Mouse (Mus musculus) retina, adult 2 months (tissue): ENCODE results near the gene Hyou1.
A peak's percentile ranks its signal among the peaks of the same experiment; 100 is the strongest.
"Not testable (repeated sequence)": the region's sequence is repeated elsewhere in the genome, so short reads cannot be mapped to it uniquely, and the experiment has no call there.

Source experiments
- DNase-seq: peaks from one replicate; pipeline ENCODE4 v3.0.0-alpha.2; 2012; ENCODE audit warnings: low read depth, low spot score

Gene Hyou1

DNA sequence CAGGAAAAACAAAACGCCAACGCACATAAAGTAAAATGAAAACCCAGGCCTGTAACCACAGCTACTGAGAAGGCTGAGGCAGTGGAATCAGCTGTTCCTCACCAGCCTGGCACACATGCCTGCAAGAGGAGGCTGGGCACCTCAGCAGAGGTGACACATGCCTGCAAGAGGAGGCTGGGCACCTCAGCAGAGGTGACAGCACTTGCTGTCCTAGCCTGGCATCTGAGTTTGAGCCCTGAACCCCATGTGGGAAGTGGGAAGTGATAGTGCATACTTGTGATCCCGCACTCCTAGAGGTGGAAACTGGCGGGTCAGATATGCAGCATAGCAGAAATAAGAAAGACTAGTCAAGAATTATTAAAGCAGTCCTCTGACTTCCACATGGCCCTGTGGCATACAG lies 27.9 kb upstream of the Hyou1 start:
- no peak for DNase-seq

DNA sequence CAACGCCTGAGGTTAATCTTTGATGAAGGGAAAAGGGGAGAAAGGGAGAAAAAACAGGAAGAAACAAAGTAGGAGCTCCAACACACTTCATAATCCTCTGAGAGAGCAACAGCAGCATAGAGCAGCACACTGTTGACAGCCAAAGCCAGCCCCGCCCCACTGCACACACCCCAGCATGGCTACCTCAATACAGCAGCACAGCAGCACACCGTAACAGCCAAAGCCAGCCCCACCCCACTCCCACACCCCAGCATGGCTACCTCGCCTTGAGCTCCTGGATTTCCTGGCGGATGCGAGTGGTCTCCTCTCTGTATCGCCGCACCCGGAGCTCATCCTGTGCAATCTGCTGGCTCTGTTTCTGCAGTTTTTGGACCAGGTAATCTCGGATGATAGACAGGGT lies 27.0 kb upstream of the Hyou1 start:
- DNase-seq: no peak

DNA sequence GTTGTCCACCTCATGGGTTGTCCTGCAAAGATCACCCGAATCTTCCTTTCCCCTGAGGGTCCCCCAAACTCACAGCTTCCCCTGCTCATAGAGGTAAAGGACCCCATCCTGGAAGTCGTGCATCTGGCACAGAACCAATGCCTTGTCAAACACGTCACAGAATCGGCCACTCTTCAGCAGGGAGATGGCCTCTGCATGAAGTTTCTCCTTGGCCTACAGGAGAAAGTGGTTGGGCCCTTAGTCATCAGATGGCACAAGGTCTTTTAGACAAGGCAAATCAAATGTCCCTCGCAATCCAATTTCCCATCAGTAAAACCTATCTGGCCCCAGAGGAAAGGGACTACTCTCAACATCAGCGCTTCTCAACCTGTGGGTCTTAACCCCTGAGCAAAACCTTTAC lies 26.1 kb upstream of the Hyou1 start:
- no peak for DNase-seq

DNA sequence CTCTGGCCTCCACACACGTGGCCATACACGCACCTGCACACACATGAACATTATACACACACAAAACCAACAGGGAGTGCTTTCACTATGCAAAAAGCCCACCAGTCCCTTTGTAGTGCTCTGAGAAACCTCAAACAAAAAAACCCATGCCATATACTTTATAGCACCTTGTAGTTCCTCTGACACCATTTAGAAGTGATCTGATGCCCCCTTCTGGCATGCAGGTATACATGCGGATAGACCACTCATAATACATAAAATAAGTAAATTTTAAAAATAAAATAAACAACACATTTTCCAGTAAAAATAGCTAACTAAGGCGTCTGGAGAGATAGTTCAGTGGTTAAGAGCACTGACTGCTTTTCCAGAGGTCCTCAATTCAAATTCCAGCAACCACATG lies 22.1 kb upstream of the Hyou1 start:
- DNase-seq: no peak

DNA sequence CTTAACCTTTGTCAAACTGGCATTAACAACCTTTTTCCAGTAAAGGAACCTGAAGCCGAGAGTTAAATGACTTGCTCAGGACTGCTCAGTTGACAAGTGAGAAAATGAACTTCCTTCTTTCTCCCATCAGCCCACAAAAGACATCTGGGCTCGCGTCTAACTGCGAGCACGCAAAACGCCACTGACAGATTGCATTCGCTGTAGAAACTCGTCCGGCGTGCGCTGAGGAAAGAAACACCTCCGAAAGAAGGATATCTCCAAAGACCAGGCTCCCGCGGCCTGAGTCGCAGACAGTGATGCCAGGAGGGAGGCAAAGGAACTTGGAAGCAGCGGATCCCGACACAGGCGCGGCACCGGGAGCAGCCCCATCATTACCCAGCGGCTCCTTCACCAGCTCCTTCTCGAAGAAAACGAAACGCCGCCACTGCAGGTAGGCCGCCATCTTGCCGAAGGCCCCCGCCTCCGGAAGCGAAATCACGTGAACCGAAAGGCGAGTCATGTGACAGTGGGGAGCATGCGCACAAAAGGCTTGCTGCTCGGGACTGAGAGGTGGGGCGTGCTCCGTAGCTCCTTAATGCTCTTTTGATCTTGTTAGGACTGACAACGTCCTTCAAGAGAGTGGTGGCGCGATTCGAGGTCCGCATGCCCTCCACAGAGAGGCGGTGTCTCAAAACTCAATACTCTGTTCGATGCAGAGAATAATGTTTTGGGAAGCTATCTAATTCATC lies 17.9 kb upstream of the Hyou1 start, which contains the start of gene Vps11:
Gene Vps11 (minus strand): TSS at position 481 of the 728 bp plus-strand sequence.
- DNase-seq: peak; percentile 96

DNA sequence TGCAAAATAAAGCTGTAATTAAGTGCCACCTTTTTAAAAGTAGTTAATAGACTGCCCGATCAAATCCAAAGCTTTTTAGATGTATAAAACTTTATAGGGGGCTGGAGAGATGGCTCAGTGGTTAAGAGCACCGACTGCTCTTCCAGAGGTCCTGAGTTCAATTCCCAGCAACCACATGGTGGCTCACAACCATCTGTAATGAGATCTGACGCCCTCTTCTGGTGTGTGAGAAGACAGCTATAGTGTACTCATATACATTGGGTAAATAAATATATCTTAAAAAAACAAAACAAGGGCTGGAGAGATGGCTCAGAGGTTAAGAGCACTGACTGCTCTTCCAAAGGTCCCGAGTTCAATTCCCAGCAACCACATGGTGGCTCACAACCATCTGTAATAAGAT lies 17.4 kb upstream of the Hyou1 start:
- DNase-seq: not testable (repeated sequence)

DNA sequence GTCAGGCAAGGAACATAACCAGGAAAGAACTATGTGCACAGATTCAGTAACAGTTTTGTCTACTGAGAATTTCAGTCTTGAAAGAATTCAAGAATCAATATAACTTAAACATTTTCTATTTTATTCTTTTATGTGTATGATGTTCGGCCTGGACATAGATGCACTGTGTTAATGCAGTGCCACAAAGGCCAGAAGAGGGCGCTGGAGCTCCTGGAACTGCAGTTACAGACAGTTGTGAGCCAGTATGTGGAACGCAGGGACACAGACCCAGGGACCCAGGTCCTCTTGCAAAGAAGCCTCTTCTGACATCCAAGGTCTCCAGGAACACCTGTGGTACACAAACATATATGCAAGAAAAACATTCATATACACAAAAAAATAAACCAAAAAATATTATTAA lies 14.8 kb upstream of the Hyou1 start:
- DNase-seq: no peak

DNA sequence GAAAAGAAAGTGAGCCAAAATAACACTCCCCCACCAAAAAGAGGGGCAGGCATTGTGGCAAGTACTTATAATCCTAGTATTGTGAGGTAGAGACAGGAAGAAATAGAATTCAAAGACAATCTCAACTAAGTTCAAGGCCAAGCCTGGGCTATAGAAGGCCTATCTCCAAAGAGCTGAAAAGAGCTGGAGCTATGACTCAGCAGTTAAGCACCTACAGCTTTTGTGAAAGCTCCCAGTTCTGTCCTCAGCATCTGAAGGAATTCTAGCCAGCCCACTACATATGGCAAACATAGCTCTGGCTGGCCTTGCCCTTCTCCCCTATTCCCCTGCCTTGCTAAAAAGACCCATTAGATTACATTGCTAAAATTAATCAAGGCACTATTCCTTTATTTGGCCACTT lies 5.9 kb upstream of the Hyou1 start:
- no peak for DNase-seq

DNA sequence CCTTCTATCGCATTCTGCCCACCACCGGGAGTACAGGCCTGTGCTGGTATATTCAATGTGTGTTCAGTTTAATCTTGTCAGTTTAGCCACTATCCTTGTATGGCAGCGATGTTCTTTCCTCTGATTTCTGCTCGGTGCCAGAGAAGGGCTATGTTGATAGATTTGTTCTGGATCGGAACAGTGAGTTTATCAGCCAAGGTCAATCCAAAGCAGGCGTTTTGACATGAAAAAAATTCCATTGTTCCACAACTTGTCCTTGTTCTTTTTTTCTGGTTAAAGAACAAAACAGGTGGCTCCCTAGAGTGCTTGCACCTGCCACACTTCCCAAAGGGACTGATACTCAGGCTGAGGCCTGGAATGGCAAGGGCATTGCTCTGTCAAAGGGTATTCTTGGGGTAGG lies 3.1 kb upstream of the Hyou1 start:
- DNase-seq: no peak

DNA sequence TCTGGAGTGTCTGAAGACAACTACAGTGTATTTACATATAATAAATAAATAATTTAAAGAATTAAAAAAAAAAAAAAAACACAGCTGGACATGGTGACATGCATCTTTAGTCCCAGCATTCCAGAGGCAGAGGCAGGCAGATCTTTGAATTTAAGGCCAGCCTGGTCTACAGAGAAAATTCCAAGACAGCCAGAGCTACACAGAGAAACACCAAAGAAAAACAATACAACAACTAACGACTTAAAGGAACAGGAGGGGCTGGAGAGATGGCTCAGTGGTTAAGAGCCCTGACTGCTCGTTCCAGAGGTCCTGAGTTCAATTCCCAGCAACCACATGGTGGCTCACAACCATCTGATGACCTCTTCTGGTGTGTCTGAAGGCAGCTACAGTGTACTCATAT lies 2.0 kb upstream of the Hyou1 start:
- DNase-seq: not testable (repeated sequence)

DNA sequence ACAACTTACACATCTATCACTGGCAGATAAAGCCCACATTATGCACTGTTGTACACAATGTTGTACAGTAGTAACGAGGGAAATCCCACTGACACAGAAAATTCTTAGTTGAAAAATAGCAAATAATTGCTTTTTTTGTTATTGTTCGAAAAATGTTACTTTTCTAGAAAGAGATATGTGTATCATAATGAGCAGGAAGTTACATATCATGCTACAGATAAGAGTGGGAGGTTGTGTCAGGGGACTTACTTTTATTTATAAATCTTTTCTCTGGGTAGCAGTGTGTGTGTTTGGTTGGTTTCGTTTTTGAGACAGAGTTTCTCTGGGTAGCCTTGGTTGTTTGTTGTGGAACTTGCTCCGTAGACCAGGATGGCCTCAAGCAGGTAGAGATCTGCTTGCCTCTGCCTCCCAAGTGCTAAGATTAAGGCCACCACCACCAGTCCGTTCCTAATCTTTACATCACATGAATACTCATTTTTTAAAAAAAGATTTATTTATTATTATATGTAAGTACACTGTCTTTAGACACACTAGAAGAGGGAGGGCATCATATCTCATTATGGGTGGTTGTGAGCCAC lies 1.0 kb upstream of the Hyou1 start:
- DNase-seq: no peak

DNA sequence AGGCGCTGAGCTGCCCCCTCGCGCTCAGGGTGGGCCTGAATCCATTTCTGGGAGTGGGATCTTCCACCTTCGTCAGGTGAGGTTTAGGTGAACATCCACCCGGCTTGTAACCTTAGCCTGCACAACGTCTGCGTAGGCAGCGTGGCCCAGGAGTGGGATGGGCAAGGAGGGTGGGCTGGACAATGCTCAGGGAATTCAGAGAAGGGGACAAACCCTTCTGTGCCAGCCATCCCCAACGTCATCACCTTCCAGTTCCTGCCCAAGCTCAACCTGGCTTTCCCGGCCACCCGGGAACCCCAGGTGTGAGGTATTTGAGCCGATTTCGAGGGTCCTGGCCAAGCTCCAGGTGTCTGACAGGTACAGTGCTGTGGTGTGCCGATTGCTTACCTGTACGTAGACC lies 572 bp downstream of the Hyou1 start:
- DNase-seq: no peak

DNA sequence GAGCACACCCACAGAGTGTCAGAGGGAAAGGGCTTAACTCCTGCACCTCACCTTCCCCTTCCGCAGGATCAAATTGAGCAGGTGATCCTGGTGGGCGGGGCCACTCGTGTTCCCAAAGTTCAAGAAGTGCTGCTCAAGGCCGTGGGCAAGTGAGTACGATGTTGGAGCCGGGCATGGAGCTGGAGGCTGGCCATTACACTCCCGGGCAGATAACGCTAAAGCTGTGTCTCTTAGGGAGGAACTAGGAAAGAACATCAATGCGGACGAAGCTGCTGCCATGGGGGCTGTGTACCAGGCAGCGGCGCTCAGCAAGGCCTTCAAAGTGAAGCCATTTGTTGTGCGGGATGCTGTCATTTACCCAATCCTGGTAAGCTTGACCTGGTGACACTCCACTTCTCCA lies 5.3 kb downstream of the Hyou1 start:
- no peak for DNase-seq

DNA sequence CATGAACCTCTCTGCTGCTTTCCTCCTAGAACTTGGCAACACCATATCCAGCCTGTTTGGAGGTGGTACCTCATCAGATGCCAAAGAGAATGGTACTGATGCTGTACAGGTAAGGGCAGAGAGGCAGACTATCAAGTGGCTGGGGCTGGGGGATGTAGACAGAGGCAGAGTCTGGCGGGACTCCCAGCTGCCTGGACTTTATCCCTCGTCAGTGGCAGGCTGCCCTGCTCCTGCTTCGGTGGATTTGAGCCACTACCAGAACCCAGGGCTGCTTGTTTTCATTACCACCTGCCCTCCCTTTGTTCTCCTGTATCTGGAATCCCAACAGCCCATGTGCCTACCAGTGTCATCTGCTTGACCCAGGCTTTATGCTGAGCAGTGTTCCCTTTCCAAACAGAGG lies 7.9 kb downstream of the Hyou1 start:
- no peak for DNase-seq

DNA sequence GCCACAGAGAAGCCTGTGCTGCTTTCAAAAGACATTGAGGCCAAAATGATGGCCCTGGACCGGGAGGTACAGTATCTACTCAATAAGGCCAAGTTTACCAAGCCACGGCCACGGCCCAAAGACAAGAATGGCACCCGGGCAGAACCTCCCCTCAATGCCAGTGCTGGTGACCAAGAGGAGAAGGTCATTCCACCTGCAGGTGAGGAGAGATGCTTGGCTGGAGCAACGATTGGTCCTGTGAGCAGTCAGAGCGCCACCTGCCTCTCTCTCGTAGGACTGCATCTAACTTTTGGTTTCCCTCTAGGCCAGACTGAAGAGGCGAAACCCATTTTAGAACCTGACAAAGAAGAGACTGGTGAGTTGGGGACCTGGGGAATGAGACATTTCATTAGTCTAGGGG lies 10.0 kb downstream of the Hyou1 start:
- DNase-seq: no peak

DNA sequence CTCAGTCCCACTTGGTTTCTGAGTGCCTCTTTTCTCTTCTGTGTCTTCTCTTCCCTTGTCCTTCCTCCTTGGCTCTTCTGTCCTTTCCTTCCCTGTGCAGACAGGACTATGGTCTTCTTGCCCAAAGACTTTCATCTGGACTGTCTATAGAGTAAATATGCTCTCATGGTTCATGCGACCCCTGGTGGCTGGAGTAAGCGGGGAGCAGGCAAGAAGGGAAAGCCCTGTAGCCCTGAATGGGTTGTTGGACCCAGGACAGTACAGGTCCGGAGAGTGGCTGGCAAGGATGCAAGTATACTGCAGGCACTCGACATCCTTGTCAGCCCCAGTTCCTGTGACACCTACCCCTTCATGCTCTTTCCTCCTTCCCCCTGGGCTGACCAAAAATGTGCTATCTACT lies 12.2 kb downstream of the Hyou1 start:
- DNase-seq: no peak

DNA sequence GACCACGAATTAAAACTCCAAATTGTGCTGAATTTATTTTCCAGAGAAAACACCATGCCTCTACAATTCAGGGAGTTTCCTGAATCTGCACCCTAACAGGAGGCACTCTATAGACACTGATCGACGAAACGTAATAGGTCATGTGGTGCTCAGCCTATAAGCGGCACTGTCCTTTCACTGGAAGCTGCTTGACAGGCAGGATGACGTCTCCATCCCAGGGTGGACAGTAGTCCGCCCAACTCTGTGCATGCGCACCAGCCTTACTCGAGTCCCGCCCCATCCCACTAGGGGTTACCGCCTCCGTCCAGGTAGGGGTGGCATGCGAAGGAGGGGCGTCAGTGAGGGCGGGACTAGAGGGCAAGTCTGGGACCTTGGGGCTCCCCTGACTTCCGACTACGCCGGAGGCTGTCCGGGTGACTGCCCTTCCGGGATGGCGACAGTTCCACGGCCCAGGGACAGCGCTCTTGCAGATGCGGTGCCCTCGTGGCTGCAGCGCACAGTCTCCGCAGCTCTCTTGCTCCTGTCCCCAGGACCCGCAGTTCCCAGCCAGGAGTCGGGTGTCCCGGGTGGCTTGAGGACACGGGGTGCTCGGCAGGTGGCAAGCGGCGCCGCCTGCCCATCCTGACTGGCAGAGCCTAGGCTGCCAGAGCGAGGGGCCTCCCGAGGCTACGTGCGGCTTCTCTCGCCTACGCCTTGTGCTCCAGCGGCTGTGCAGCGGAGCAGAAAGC lies 17.6 kb downstream of the Hyou1 start, which contains the start of gene Slc37a4:
Gene Slc37a4 (plus strand): TSS at position 169 of the 728 bp plus-strand sequence.
- peak; percentile 95 for DNase-seq

DNA sequence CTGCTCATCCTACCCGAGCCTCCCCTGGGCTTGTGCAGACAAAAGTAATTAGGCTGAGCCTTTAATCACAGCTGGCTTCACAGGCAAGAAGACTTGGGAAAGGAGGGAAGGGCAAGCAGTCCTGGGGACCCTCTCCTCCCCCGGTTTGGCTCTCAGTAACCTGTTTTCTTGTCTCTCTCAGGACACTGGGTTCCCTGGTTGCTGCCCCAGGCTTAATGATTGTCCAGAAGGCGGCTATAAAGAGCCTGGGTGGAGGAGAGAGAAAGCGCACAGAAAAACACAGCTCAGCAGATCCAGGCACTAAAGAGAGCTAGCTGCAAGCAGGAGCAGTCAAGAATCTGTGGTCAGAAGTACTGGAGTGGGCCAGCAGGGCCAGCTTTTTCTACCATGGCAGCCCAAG lies 18.8 kb downstream of the Hyou1 start:
- no peak for DNase-seq

DNA sequence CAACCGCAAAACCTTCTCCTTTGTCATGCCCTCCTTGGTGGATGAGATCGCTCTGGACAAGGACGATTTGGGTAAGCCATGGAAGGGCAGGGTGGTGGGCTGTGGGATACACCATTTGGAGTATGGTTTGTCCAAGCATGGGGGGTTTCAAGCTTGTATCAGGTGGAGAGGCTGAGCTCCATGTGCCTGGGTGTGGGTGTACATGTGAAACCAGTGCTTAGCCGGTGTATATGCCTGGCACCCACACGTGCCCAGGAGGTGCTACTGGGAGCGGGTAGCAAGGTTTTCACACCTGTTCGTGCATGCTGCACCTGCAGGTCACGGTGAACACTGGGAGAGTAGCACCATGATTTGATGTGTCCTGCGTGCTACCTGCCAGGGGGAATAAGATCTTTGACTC lies 19.3 kb downstream of the Hyou1 start:
- DNase-seq: no peak

DNA sequence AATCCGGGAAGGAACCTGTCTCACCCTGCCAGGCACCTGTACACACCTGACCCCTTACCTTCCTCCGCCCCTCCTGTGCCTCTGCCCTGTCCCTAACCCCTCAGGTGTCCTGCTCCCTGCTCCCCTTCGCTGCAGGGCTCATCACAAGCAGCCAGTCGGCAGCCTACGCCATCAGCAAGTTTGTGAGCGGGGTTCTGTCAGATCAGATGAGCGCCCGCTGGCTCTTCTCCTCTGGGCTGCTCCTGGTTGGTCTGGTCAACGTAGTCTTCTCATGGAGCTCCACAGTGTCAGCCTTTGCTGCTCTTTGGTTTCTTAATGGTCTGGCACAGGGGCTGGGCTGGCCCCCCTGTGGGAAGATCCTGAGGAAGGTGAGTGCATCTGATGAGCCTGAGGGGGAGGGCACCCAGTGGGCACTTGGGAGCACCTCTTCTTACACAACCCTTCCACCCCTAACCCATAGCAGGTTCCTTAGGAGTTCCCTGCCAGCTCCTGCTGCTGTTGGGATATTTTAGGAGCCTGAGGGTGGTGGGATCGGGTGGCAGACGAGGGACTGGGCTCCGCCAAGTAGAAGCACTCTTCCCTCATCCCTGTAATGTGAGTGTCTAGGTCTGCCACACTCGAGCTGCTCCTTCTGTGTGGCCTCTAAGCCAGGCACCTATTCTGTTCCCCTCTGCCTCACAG lies 20.0 kb downstream of the Hyou1 start:
- DNase-seq: no peak

DNA sequence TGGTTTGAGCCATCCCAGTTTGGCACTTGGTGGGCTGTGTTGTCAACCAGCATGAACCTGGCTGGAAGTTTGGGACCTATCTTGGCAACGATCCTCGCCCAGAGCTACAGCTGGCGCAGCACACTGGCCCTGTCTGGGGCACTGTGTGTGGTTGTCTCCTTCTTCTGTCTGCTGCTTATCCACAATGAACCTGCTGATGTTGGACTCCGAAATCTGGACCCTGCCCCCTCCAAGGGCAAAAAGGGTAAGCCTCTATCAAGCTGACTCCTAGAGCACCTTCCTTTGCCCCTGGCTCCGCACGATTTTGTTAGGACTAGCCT lies 20.5 kb downstream of the Hyou1 start:
- no peak for DNase-seq

DNA sequence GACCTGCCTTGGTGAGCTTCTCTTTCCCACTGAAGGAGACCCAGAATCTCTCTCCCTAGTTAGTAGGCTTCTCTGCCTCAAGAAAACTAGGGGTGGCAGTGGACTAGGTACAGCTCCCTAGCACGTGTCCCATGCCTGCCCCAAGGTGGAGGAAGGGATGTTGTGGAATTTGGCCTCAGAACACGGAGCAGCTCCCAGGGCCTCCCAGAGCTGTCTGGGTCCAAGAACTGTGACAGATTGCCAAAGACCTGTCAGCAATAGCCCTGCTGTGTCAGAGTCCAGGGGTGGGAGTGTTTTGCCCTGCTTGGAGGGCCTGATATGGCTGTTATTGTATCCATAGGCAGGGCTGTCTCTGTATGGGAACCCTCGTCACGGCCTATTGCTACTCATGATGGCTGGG lies 21.8 kb downstream of the Hyou1 start:
- no peak for DNase-seq

DNA sequence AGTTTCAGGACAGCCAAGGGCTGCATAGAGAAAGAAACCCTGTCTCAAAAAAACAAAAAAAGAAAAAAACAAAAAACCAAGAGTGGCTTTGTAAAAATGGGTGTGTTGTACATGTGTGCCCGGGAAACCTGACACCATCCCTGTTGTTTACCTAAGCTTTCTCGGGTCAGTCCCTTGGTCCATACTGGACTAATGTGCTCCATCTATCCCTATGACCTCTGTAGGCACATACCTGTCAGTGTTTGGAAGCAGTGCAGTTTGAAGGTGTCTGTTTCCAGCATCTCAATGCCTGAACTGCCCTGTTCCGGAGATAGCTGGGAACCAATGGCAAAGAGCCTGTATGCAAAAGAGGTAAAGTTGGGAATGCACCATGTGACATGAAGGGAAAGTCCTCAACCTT lies 25.7 kb downstream of the Hyou1 start:
- DNase-seq: no peak
